Mouse (Mus musculus): ENCODE data around the gene Krt15. TPM values are rescaled to one million over a fixed set of nuclear protein-coding genes. Genes with fewer than 3 reads are reported as not detected.
A peak's percentile ranks its signal among the peaks of the same experiment; 100 is the strongest.

Krt15 gene
- polyA plus RNA-seq, 1 experiment from 2014 or later, result 1.2 TPM

DNA sequence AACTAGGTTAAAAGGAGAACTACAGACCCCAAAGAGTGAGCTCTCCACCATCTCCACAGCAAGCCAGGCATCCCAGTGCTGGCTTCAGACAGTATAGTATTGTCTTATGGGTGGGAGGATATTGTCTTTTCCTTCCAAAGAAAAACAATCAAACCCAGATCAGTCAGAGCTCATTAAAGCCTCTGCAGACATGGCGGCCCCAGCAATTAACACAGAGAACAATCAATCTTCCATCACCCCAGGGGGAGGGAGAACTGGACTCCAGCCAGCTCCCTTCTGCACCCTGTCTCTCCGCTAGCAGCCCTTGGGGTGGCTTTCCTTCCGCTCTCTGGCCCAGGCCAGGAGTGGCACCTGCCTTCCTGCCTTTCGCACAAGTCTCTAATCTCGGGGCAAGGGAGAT, 2.0 kb upstream of the Krt15 start:
- H3K27me3 ChIP-seq (replicated peaks; ENCODE audit: control insufficient read depth, insufficient read depth, low read length), result no peaks in the 10 kb centered on the region
- ATAC-seq, result peak; percentile 32
- no peaks in the 10 kb centered on the region for H3K36me3 ChIP-seq (ENCODE audit: control insufficient read depth, insufficient read depth)
- no peak for TF ChIP-seq CTCF (IDR thresholded peaks at IDR 0.05; ENCODE audit: low read depth)
- peaks cover 6% of the 10 kb centered on the region; the same call in 1 of the 2 replicates for H3K4me1 ChIP-seq (replicated peaks; ENCODE audit: control insufficient read depth, insufficient read depth, low read length)
- H3K9ac ChIP-seq (ENCODE audit: low read depth, low read length), result no peak overlapping the region
- H3K4me3 ChIP-seq (ENCODE audit: low read depth, low read length), result no peak overlapping the region
- 22% methylated on average over 5 of the region's 5 CpGs for WGBS
- no peak overlapping the region for H3K4me2 ChIP-seq (replicated peaks; ENCODE audit: low read depth)
- H3K27ac ChIP-seq (ENCODE audit: low read depth, low read length), result peak overlapping the region; percentile 50; the same call in 1 of the 2 replicates
- H3K9me3 ChIP-seq (ENCODE audit: control insufficient read depth), result no peaks in the 10 kb centered on the region

DNA sequence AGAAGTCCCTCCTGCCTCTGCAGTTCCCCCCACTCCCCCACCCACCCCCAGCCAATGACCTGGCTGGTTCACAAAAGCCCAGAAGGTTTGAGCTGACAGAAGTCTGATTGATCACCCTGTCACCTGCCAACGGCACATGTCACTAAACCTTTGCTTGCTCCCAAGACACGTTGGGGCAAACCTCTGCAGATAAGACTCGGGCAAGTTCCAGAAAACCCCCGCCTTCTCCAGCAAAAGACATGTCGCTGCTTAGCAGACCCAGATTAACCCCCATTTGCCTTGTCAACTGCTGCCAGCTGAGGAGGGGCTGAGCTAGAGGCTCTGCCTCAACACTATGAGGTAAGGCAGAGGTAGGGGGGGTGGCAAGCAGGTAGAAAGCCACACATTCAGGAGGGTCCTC, 831 bp upstream of the Krt15 start:
- no peak for ATAC-seq
- Histone ChIP-seq H3K27me3 (replicated peaks; ENCODE audit: control insufficient read depth, insufficient read depth, low read length) (no peaks in the 10 kb centered on the region), H3K4me2 (replicated peaks; ENCODE audit: low read depth) (no peak overlapping the region), H3K9me3 (ENCODE audit: control insufficient read depth) (no peaks in the 10 kb centered on the region), H3K4me3 (ENCODE audit: low read depth, low read length) (no peak overlapping the region), H3K27ac (ENCODE audit: low read depth, low read length) (no peak overlapping the region), H3K9ac (ENCODE audit: low read depth, low read length) (no peak overlapping the region), H3K36me3 (ENCODE audit: control insufficient read depth, insufficient read depth) (no peaks in the 10 kb centered on the region), H3K4me1 (replicated peaks; ENCODE audit: control insufficient read depth, insufficient read depth, low read length) (peaks cover 6% of the 10 kb centered on the region; the same call in 1 of the 2 replicates)
- 26% methylated on average over 5 of the region's 5 CpGs for WGBS
- TF ChIP-seq CTCF (IDR thresholded peaks at IDR 0.05; ENCODE audit: low read depth), result no peak

GRCm38 (mm10) chr11:100124901-100125300, 10.8 kb downstream of the Krt15 start:
- Histone ChIP-seq H3K27me3 (replicated peaks; ENCODE audit: control insufficient read depth, insufficient read depth, low read length) (no peaks in the 10 kb centered on the region), H3K4me3 (ENCODE audit: low read depth, low read length) (no peak overlapping the region), H3K4me1 (replicated peaks; ENCODE audit: control insufficient read depth, insufficient read depth, low read length) (no peaks in the 10 kb centered on the region), H3K9ac (ENCODE audit: low read depth, low read length) (no peak overlapping the region), H3K27ac (ENCODE audit: low read depth, low read length) (no peak overlapping the region), H3K4me2 (replicated peaks; ENCODE audit: low read depth) (no peak overlapping the region), H3K9me3 (ENCODE audit: control insufficient read depth) (no peaks in the 10 kb centered on the region), H3K36me3 (ENCODE audit: control insufficient read depth, insufficient read depth) (no peaks in the 10 kb centered on the region)
- TF ChIP-seq CTCF (IDR thresholded peaks at IDR 0.05; ENCODE audit: low read depth), result no peak
- 76% methylated on average over 7 of the region's 7 CpGs for WGBS
- no peak for ATAC-seq

DNA sequence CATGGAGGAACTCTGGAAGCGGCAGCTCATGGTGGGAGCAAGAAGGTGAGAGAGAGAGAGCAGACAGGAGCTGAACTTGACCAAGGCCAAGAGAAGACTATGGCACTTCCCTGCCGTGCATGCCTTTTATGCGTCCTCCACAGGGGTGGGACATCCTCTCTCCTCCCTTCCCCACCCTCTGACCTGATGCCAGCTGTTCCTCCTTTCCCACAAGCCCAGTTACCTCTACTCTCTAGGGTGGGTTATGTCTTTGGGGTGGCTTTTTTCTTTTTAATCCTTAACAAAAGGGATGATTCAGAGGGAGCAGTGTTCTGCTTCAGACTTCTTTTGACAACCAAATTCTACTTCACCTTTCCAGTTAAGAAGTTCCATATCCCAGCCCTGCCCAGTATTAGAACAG, 14.3 kb downstream of the Krt15 start, which contains the start of gene Krt13:
TSS of gene Krt13 (minus strand) at position 101 of the 400 bp plus-strand sequence.
- no peak within 1 kb of the TSS for H3K9ac ChIP-seq (ENCODE audit: low read depth, low read length)
- H3K36me3 ChIP-seq (ENCODE audit: control insufficient read depth, insufficient read depth), result no peaks in the 10 kb centered on the region
- H3K9me3 ChIP-seq (ENCODE audit: control insufficient read depth), result no peaks in the 10 kb centered on the region
- WGBS, result 71% methylated on average over 3 of the region's 3 CpGs
- no peak within 1 kb of the TSS for H3K27ac ChIP-seq (ENCODE audit: low read depth, low read length)
- ATAC-seq, result no peak
- TF ChIP-seq CTCF (IDR thresholded peaks at IDR 0.05; ENCODE audit: low read depth), result no peak
- H3K4me1 ChIP-seq (replicated peaks; ENCODE audit: control insufficient read depth, insufficient read depth, low read length), result no peaks in the 10 kb centered on the region
- no peak within 1 kb of the TSS for H3K4me3 ChIP-seq (ENCODE audit: low read depth, low read length)
- no peaks in the 10 kb centered on the region for H3K27me3 ChIP-seq (replicated peaks; ENCODE audit: control insufficient read depth, insufficient read depth, low read length)
- no peak within 1 kb of the TSS for H3K4me2 ChIP-seq (replicated peaks; ENCODE audit: low read depth)

GRCm38 (mm10) chr11:100120331-100120730, 15.4 kb downstream of the Krt15 start:
- Histone ChIP-seq H3K4me3 (ENCODE audit: low read depth, low read length) (no peak overlapping the region), H3K4me1 (replicated peaks; ENCODE audit: control insufficient read depth, insufficient read depth, low read length) (no peaks in the 10 kb centered on the region), H3K9me3 (ENCODE audit: control insufficient read depth) (no peaks in the 10 kb centered on the region), H3K27ac (ENCODE audit: low read depth, low read length) (no peak overlapping the region), H3K27me3 (replicated peaks; ENCODE audit: control insufficient read depth, insufficient read depth, low read length) (no peaks in the 10 kb centered on the region), H3K36me3 (ENCODE audit: control insufficient read depth, insufficient read depth) (no peaks in the 10 kb centered on the region), H3K9ac (ENCODE audit: low read depth, low read length) (no peak overlapping the region), H3K4me2 (replicated peaks; ENCODE audit: low read depth) (no peak overlapping the region)
- TF ChIP-seq CTCF (IDR thresholded peaks at IDR 0.05; ENCODE audit: low read depth), result no peak
- no peak for ATAC-seq
- WGBS, result 81% methylated on average over 5 of the region's 5 CpGs

DNA sequence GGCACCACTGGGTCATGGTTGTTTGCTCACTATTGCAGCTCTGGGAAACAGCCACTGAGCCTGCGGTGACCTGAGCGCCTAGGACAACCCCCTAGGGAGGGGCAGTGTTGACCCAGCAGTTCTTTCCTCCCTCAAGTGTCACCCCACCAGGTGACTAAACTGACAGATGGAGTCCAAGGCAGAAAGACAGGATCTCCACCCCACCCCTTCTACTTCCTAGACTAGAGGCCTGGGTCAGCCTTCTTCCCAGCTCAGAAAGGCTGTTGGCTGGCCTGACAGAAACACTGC, 22.0 kb downstream of the Krt15 start:
- ATAC-seq, result peak; percentile 59; the same call in 1 of the 2 replicates
- Histone ChIP-seq H3K9me3 (ENCODE audit: control insufficient read depth) (no peaks in the 10 kb centered on the region), H3K27me3 (replicated peaks; ENCODE audit: control insufficient read depth, insufficient read depth, low read length) (no peaks in the 10 kb centered on the region), H3K36me3 (ENCODE audit: control insufficient read depth, insufficient read depth) (no peaks in the 10 kb centered on the region), H3K4me2 (replicated peaks; ENCODE audit: low read depth) (no peak overlapping the region), H3K4me1 (replicated peaks; ENCODE audit: control insufficient read depth, insufficient read depth, low read length) (no peaks in the 10 kb centered on the region), H3K27ac (ENCODE audit: low read depth, low read length) (no peak overlapping the region), H3K9ac (ENCODE audit: low read depth, low read length) (no peak overlapping the region), H3K4me3 (ENCODE audit: low read depth, low read length) (no peak overlapping the region)
- no peak for TF ChIP-seq CTCF (IDR thresholded peaks at IDR 0.05; ENCODE audit: low read depth)
- WGBS, result 40% methylated on average over 2 of the region's 2 CpGs
